Mouse (Mus musculus) embryonic fibroblast, embryonic 13.5 days (primary cell): ENCODE results near the gene Specc1.
A peak's percentile ranks its signal among the peaks of the same experiment; 100 is the strongest.

Experiments used
- CTCF ChIP-seq: IDR thresholded peaks from 2 replicates; pipeline ENCODE4 v1.5.1; 2011; ENCODE audit warnings: mild to moderate bottlenecking, control low read depth, low read length, moderate library complexity, borderline replicate concordance; ENCODE audit not compliant: insufficient read depth
- POLR2A ChIP-seq: IDR thresholded peaks from 2 replicates; pipeline ENCODE4 v1.6.1; 2011; ENCODE audit warnings: low read depth, mild to moderate bottlenecking, control low read depth, low read length, moderate library complexity

- TF ChIP-seq CTCF (peak; percentile 93), POLR2A (no peak)
These were observed 5.9 kb upstream of the Specc1 start for GRCm38 (mm10) chr11:61950632-61951031.
